Mouse (Mus musculus) leukemia stem cell, adult 10-12 weeks (primary cell): ENCODE measurements around the gene S1pr5. TPM values are rescaled to one million over a fixed set of nuclear protein-coding genes. Genes with fewer than 3 reads are reported as not detected.

Source experiments
- polyA plus RNA-seq: library from polyadenylated mRNA; stranded (reverse); fragments of >175 nt; gene quantifications from 2 replicates; pipeline ENCODE4 v1.2.3, GENCODE M21; 2012; ENCODE audit warnings: low replicate concordance

S1pr5 gene
- polyA plus RNA-seq = 2.2 and 3.1 TPM in 2 replicates

DNA sequence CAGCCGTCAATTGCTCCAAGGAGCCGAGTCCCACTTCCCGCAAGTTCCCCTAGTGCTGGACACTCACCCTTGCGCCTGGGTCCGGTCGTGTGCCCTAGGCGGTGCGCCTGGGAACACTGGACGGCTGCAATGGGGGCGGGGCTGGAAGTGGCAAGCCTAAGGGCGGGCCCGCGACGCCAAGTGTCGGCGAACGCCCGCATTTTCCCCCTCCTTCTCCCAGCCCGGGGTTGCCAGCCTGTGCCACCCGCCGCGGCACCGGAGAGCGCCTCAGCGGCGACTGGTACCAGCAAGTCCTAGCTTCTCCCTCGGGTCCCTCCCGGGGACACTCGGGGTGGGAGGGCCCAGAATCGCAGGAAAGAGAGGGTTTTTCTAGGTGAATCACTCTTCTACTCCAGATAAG is at the start of gene S1pr5:
TSS of gene S1pr5 (minus strand) at position 118 of the 400 bp plus-strand sequence.

DNA sequence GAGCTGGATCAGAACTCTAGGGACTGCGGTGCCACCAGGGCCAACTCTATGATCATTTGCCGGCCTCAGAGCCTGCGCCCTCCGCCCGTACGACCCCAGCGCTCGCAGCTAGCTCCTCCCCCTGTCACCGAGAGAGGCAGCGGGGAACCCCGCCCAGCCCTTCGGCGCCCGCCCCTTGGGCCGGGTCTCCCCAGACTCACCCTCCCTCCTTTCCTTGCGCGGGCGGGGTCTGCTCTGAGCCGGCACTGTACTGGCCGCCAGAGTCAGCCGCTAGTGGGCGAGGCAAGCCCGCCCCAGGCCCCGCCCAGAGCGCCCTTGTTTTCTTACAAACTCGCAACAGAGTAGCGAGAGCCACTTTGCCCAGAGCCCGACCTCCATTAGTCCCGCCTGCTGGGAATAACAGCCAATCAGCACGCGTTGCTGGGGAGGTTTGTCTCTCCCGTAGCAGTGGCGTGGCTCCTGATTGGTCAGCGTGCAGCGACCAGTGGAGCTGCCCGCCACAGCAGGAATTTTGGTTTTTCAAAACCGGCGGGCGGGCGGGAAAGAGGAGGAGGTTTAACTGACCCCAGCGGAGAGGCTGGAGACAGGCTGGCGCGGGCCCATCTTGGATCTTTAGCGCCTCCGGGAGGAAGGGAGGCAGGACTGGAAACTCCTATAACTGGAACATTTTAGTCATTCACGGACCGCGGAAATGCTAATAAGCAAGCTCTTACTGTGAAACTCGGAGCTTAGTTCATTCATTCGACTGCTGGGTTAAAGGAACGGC is 43.0 kb upstream of the S1pr5 start, which contains the start of gene Cdkn2d:
TSS of gene Cdkn2d (minus strand) at position 386 of the 766 bp plus-strand sequence.

DNA sequence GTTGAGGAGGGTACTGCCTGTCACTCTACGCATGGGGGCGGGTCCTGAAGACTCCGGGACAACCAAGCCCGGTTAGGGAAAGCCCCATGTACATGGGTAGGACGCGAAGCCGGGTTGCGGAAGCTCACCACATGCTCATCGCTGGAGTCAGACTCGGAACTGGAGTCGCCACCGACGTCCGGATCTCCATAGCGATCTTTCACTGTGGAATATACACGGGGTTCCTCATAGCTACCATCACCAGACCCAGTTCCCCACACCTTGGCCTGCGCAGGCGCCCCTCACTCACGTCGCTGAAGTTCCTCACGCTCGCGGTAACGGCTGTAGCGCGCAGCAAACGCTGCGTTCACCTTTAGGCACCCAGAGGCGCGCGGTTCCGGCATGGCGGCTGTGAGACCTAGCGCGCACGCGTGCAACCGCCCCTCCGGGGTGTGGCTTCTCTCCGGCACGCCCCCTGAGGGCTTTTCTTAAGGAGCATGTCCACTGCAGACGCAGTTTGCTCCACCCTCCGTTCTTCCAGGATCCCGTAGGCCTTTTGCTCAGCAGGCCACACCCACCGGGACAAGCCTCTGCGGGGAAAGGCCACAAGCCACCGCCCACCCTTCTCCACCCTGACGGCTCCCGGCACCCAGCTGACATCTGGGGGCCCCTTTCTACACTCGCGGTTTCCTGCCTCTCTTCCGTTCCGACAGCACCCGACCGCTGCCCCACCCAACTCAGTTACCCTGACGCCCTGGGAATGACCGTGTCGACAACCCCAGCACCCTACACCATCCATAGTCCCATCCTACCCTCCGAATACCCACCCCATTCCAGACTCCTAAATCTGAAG is 39.5 kb upstream of the S1pr5 start, which contains the start of gene Kri1:
TSS of gene Kri1 (minus strand) at position 399 of the 832 bp plus-strand sequence.

DNA sequence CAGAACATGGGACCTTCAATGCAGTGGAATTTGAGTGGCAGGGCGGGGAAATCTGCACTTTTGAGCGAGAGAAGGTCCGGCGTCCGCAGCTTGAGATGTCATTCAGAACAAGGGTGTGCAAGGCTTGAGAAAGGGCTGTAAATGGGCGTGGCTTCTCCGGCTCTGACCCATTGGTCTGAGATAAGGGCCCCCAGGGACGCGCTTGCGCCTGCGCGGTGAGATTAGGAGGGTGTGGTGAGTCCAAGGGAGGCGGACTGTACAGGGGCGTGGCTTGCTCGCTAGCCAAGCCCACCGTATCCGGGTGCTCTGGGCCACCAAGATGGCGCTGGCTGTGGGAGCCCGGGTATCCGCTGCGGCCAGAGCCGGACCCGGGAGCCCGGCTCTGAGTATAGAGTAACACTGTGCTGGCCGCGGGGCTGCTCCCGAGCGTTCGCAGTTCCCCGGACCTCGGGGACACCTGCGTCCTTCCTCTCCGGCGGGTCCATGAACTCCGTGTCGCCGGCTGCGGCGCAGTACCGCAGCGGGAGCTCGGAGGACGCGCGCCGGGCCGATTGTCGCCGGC is 16.8 kb upstream of the S1pr5 start, which contains the start of gene Atg4d:
TSS of gene Atg4d (plus strand) at position 294 of the 562 bp plus-strand sequence.

DNA sequence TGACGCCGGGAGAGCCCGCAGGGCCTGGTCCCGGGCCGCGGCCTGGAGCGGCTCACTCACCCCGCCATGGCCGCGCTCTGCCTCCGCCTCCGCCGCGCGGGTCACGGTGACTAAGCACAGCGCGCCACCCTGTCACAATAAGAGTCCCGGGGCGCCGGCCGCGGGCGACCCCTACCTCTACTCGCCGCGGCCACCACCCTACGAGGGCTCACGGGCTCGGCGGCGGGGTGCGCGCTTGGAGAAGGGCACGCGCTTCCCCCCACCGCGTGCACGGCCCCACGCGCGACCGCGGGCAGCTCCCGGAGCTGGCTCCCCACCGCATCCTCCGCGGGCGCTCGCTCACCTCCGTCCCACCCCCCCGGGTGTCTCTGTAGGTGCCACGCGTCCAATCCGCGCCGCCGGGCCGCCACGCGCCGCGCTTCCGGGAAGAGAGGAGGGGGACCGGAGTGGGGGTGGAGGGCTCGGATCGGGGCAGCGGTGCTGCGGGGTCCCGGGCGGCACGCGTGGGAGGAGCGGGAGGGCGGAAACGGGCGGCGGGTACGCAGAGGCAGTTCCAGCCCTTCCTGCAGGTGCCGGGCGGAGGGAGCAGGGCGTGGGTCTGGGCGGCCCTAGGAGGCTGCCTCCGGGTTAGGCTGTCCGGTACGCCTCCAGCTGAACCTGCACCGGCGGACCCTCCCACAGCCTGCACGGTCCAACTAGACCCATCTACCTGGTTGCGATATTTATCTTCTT is 9.3 kb downstream of the S1pr5 start, which contains the start of gene Keap1:
TSS of gene Keap1 (minus strand) at position 629 of the 732 bp plus-strand sequence.

Other genes starting within 250 kb of the S1pr5 start
- 27.8 and 104 TPM in 2 replicates for gene Mrpl4, start 245.7 kb downstream of the S1pr5 start, polyA plus RNA-seq
- 8.4 and 14.7 TPM in 2 replicates for gene Icam1, start 232.5 kb downstream of the S1pr5 start, polyA plus RNA-seq
- gene Icam4, start 219.1 kb downstream of the S1pr5 start, polyA plus RNA-seq = 75.9 and 114 TPM in 2 replicates
- 4.4 and 5.0 TPM in 2 replicates for gene Icam5, start 216.4 kb downstream of the S1pr5 start, polyA plus RNA-seq
- gene Zglp1, start 181.3 kb downstream of the S1pr5 start, polyA plus RNA-seq = 9.5 and 16.3 TPM in 2 replicates
- gene Gm49373, start 175.3 kb downstream of the S1pr5 start, polyA plus RNA-seq = 0.89 and 1.4 TPM in 2 replicates
- 20.4 and 31.7 TPM in 2 replicates for gene Fdx1l, start 174.8 kb downstream of the S1pr5 start, polyA plus RNA-seq
- gene Gm38431, start 156.4 kb downstream of the S1pr5 start, polyA plus RNA-seq = 63.3 and 174 TPM in 2 replicates
- 330 and 599 TPM in 2 replicates for gene Raver1, start 156.4 kb downstream of the S1pr5 start, polyA plus RNA-seq
- gene Tyk2, start 117.2 kb downstream of the S1pr5 start, polyA plus RNA-seq = 17.6 and 27.7 TPM in 2 replicates
- gene Cdc37, start 98.5 kb downstream of the S1pr5 start, polyA plus RNA-seq = 161 and 213 TPM in 2 replicates
- gene Pde4a, start 82.7 kb downstream of the S1pr5 start, polyA plus RNA-seq = 15.6 and 28.8 TPM in 2 replicates
- gene Keap1, start 9.1 kb downstream of the S1pr5 start, polyA plus RNA-seq = 71.0 and 87.9 TPM in 2 replicates
- 101 and 110 TPM in 2 replicates for gene Atg4d, start 16.9 kb upstream of the S1pr5 start, polyA plus RNA-seq
- gene Kri1, start 39.5 kb upstream of the S1pr5 start, polyA plus RNA-seq = 19.7 and 21.5 TPM in 2 replicates
- 15.0 and 27.2 TPM in 2 replicates for gene Cdkn2d, start 43.0 kb upstream of the S1pr5 start, polyA plus RNA-seq
- 0.08 TPM in 1 of 2 replicates, not detected in the other for gene Ap1m2, start 63.9 kb upstream of the S1pr5 start, polyA plus RNA-seq
- 38.6 and 62.0 TPM in 2 replicates for gene Slc44a2, start 72.3 kb upstream of the S1pr5 start, polyA plus RNA-seq
- gene Ilf3, start 119.4 kb upstream of the S1pr5 start, polyA plus RNA-seq = 37.6 and 56.9 TPM in 2 replicates
- 64.2 and 75.8 TPM in 2 replicates for gene Qtrt1, start 163.4 kb upstream of the S1pr5 start, polyA plus RNA-seq
- gene Dnm2, start 176.5 kb upstream of the S1pr5 start, polyA plus RNA-seq = 869 and 1,352 TPM in 2 replicates